Mouse (Mus musculus): ENCODE measurements at regions not wholly inside any gene's neighbourhood (a gene's known extent, or its start where the extent isn't known, plus 50 kb on each side); places are given as distances from the start of the nearest gene placed in this dataset.

- DNase-seq, result no peak
Measured at GRCm38 (mm10) chr9:122556051-122556450, 191.1 kb upstream of the Topaz1 start.

GRCm38 (mm10) chr9:122566060-122566459 lies 181.1 kb upstream of the Topaz1 start:
- intact Hi-C loops (cut with DNase I), result no loop called here
- DNase-seq, result no peak

More at GRCm38 (mm10) chr9:122556051-122556450, 191.1 kb upstream of the Topaz1 start:
- intact Hi-C loops (cut with DNase I), result no loop called here

- intact Hi-C loops (cut with DNase I), result no loop called here
- DNase-seq, result peak in 1 of 2 experiments; percentile 11
Measured at GRCm38 (mm10) chr9:122568691-122569441, 178.3 kb upstream of the Topaz1 start.

- no peak for DNase-seq
- intact Hi-C loops (cut with DNase I), result no loop called here
Measured at GRCm38 (mm10) chr9:122569511-122570455, 177.4 kb upstream of the Topaz1 start.

GRCm38 (mm10) chr9:122571001-122571400 lies 176.1 kb upstream of the Topaz1 start:
- no peak for DNase-seq
- intact Hi-C loops (cut with DNase I), result no loop called here

GRCm38 (mm10) chr9:122571402-122572059 lies 175.6 kb upstream of the Topaz1 start:
- intact Hi-C loops (cut with DNase I), result no loop called here
- DNase-seq, result no peak

- DNase-seq, result peak; percentile 21 to 23
- intact Hi-C loops (cut with DNase I), result no loop called here
Measured at GRCm38 (mm10) chr9:122572060-122572835, 174.9 kb upstream of the Topaz1 start.

GRCm38 (mm10) chr9:122572836-122573267 lies 174.3 kb upstream of the Topaz1 start:
- DNase-seq, result no peak
- intact Hi-C loops (cut with DNase I), result no loop called here

- intact Hi-C loops (cut with DNase I), result no loop called here
- DNase-seq, result no peak
Measured at GRCm38 (mm10) chr9:122585228-122585627, 161.9 kb upstream of the Topaz1 start.

GRCm38 (mm10) chr9:122586421-122586820 lies 160.7 kb upstream of the Topaz1 start:
- intact Hi-C loops (cut with DNase I), result no loop called here
- no peak for DNase-seq

- no peak for DNase-seq
- intact Hi-C loops (cut with DNase I), result no loop called here
Measured at GRCm38 (mm10) chr9:122586986-122587385, 160.2 kb upstream of the Topaz1 start.

- intact Hi-C loops (cut with DNase I), result no loop called here
- DNase-seq, result no peak
Measured at GRCm38 (mm10) chr9:122588246-122588645, 158.9 kb upstream of the Topaz1 start.

GRCm38 (mm10) chr9:122592820-122593615 lies 154.1 kb upstream of the Topaz1 start:
- intact Hi-C loops (cut with DNase I), result no loop called here
- DNase-seq, result no peak

GRCm38 (mm10) chr9:122595120-122595943 lies 151.8 kb upstream of the Topaz1 start:
- DNase-seq, result no peak
- intact Hi-C loops (cut with DNase I), result no loop called here

GRCm38 (mm10) chr9:122603106-122603505 lies 144.0 kb upstream of the Topaz1 start:
- intact Hi-C loops (cut with DNase I), result no loop called here

GRCm38 (mm10) chr9:122609616-122610015 lies 137.5 kb upstream of the Topaz1 start:
- no peak for DNase-seq
- intact Hi-C loops (cut with DNase I), result no loop called here

More at GRCm38 (mm10) chr9:122603106-122603505, 144.0 kb upstream of the Topaz1 start:
- no peak for DNase-seq

- DNase-seq, result no peak
- intact Hi-C loops (cut with DNase I), result no loop called here
Measured at GRCm38 (mm10) chr9:122610918-122611317, 136.2 kb upstream of the Topaz1 start.

GRCm38 (mm10) chr9:122614579-122615252 lies 132.4 kb upstream of the Topaz1 start:
- intact Hi-C loops (cut with DNase I), result loop anchor here (2.0 kb wide), 2 partner anchors 72 to 114 kb away; no protein-coding TSS in a partner anchor
- DNase-seq, result no peak
